ENCODE assay signal across 8 mouse cellular contexts in genomic region chr5:77357405-77358149, GRCm38 (mm10). TPM values are rescaled to one million over a fixed set of nuclear protein-coding genes. Genes with fewer than 3 reads are reported as not detected.
DNase-seq lines count a peak whose midpoint lies in the region; ATAC-seq lines count a peak whose summit lies in the region.

No protein-coding gene starts in this region.

- no peak overlapping the region for H3K9ac ChIP-seq in liver, embryonic 15.5 days

- H3K36me3 ChIP-seq in liver, embryonic 15.5 days (replicated peaks), result no peaks in the 10 kb centered on the region

- no peaks in the 10 kb centered on the region for H3K9me3 ChIP-seq in liver, embryonic 15.5 days (replicated peaks)

- H3K4me3 ChIP-seq in liver, embryonic 15.5 days (replicated peaks), result peak overlapping the region; percentile 53

- H3K27ac ChIP-seq in liver, embryonic 15.5 days (replicated peaks), result no peak overlapping the region

- peak overlapping the region; percentile 71 for H3K4me2 ChIP-seq in liver, embryonic 15.5 days

- ATAC-seq in inflammation-experienced regulatory T-cells, adult 6 months, result peak; percentile 81
- ATAC-seq in liver, embryonic 15.5 days (ENCODE audit: insufficient read depth), result peak; percentile 68

- DNase-seq in Muller cell, postnatal 12 days (ENCODE audit: inconsistent ontology term), result peak; percentile 75
- peak; percentile 55 for DNase-seq in c-Kit-positive CD71-positive TER-119-negative erythroid progenitor cells, embryonic 14.5 days (ENCODE audit: low read depth)
- DNase-seq in gastrocnemius, postnatal 25 days, result peak; percentile 77
- DNase-seq in natural killer cell, adult 2 months (ENCODE audit: low spot score in 2 of 2), result peak; percentile 18 to 32
- DNase-seq in thymus, postnatal 0 days (ENCODE audit: low spot score), result peak; percentile 77
- DNase-seq in frontal cortex, postnatal 25 days (ENCODE audit: low spot score in 2 of 2), result no peak

- WGBS in liver, embryonic 15.5 days (ENCODE audit: insufficient replicate concordance), result 18% methylated on average over 22 of the region's 22 CpGs

- 0 out of 2 replicates have a peak, but pooled peaks cover 5% of the 10 kb centered on the region for H3K27me3 ChIP-seq in liver, embryonic 15.5 days

- peaks cover 12% of the 10 kb centered on the region for H3K4me1 ChIP-seq in liver, embryonic 15.5 days (replicated peaks)

RNA-seq across cellular contexts. Expression of gene Polr2b, which starts 47.6 kb away (rescaled TPM):
- 10 to 100 TPM; 21.5 TPM for total RNA-seq in gastrocnemius, postnatal 25 days (2021)
- polyA plus RNA-seq in inflammation-experienced regulatory T-cells, adult 6 months (2017; shearing (Covaris generic)), result 10 to 100 TPM; 51.5 to 53.3 (median 51.6) TPM
- polyA plus RNA-seq in liver, embryonic 15.5 days (2015; fragmentation: Nextera tagmentation; extraction: Ambion mirVana), result 24.9 and 26.0 TPM in 2 replicates
- polyA plus RNA-seq in thymus, postnatal 0 days (2015; fragmentation: Nextera tagmentation; extraction: Ambion mirVana), result 56.5 and 56.9 TPM in 2 replicates

RNA-seq across cellular contexts. Expression of gene Noa1, which starts 47.7 kb away (rescaled TPM):
- total RNA-seq in gastrocnemius, postnatal 25 days (2021), result 10 to 100 TPM; 12.8 to 18.0 TPM
- 1 to 10 TPM; 4.3 to 6.2 (median 4.8) TPM for polyA plus RNA-seq in inflammation-experienced regulatory T-cells, adult 6 months (2017; shearing (Covaris generic))
- polyA plus RNA-seq in liver, embryonic 15.5 days (2015; fragmentation: Nextera tagmentation; extraction: Ambion mirVana), result 18.1 and 18.2 TPM in 2 replicates
- 35.9 and 36.2 TPM in 2 replicates for polyA plus RNA-seq in thymus, postnatal 0 days (2015; fragmentation: Nextera tagmentation; extraction: Ambion mirVana)

RNA-seq across cellular contexts. Expression of gene Igfbp7, which starts 50.3 kb away (rescaled TPM):
- 100 to 1,000 TPM; 105 to 156 TPM for total RNA-seq in gastrocnemius, postnatal 25 days (2021)
- polyA plus RNA-seq in inflammation-experienced regulatory T-cells, adult 6 months (2017; shearing (Covaris generic)), result under 1 TPM in 2 of 3 experiments, not detected in 1; 0.32 to 0.83 TPM
- polyA plus RNA-seq in liver, embryonic 15.5 days (2015; fragmentation: Nextera tagmentation; extraction: Ambion mirVana), result 24.3 and 30.7 TPM in 2 replicates
- 64.2 and 64.3 TPM in 2 replicates for polyA plus RNA-seq in thymus, postnatal 0 days (2015; fragmentation: Nextera tagmentation; extraction: Ambion mirVana)

Comparison
In these comparisons a context has a peak if more than half of its experiments do, and no peak if none do; other contexts are left out.
1. DNase-seq: peak in Muller cell, postnatal 12 days (single experiment), c-Kit-positive CD71-positive TER-119-negative erythroid progenitor cells, embryonic 14.5 days (single experiment), gastrocnemius, postnatal 25 days (single experiment), natural killer cell, adult 2 months (2 of 2) and thymus, postnatal 0 days (single experiment); none in frontal cortex, postnatal 25 days (0 of 2).
2. RNA of gene Igfbp7, which starts 50.3 kb away (polyA plus RNA-seq): 64.2 to 64.3 TPM in thymus, postnatal 0 days and 24.3 to 30.7 TPM in liver, embryonic 15.5 days; 0.32 to 0.83 TPM in inflammation-experienced regulatory T-cells, adult 6 months; every median in the first group is over 10 times any median in the second.